Mouse (Mus musculus) gastrocnemius, postnatal 36 days (tissue): ENCODE measurements around the gene Mcm9. TPM values are rescaled to one million over a fixed set of nuclear protein-coding genes. Genes with fewer than 3 reads are reported as not detected.
"Not testable (repeated sequence)": the region's sequence is repeated elsewhere in the genome, so short reads cannot be mapped to it uniquely, and the experiment has no call there.

Experiments
- DNase-seq, 2 experiments: peaks; one replicate each; pipeline ENCODE4 v3.0.0; 2022
- intact Hi-C: fragments of 180-260 bp; cut with DNase I; formaldehyde crosslinking; loops from one replicate; pipeline ENCODE4 v1.15.1; 2025
- long read RNA-seq, 2 experiments: library from polyadenylated mRNA; stranded (forward); transcript quantifications; one replicate each; pipeline ENCODE4 v2.0.0; 2021
- total RNA-seq, 2 experiments: library from RNA; stranded (reverse); gene quantifications; 2 replicates each; pipeline ENCODE4 v1.2.3; 2021

Gene Mcm9
- total RNA-seq: 1 to 10 TPM in 1 of 2 experiments, under 1 TPM in 1; 0.81 to 1.2 TPM
- long read RNA-seq, experiment 1, partial matches to known transcripts: 0 of 1 reads
- long read RNA-seq, experiment 1, other reads (novel, unspliced or antisense): 1 of 1 reads
- long read RNA-seq, experiment 2, partial matches to known transcripts: 0 of 1 reads
- long read RNA-seq, experiment 2, other reads (novel, unspliced or antisense): 1 of 1 reads

DNA sequence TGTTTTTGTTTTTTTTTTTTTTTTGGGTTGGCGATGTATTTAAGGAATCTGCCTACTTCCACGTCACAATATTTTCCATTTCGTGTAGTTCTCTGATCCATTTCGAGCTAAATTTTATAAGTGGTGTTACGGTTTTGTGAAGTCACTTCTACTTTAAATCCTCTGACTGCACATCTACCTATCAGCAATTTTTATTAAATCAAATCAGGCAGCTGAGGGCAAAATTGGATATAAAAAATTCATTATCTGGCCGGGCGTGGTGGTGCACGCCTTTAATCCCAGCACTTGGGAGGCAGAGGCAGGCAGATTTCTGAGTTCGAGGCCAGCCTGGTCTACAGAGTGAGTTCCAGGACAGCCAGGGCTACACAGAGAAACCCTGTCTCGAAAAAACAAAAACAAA lies at the start of gene Mcm9:
Gene Mcm9 (minus strand): TSS at position 101 of the 400 bp plus-strand sequence.
- intact Hi-C loops: loop anchor here (10.0 kb wide), 1 partner anchor 164 kb away; no protein-coding TSS in a partner anchor
- not testable (repeated sequence) for DNase-seq

DNA sequence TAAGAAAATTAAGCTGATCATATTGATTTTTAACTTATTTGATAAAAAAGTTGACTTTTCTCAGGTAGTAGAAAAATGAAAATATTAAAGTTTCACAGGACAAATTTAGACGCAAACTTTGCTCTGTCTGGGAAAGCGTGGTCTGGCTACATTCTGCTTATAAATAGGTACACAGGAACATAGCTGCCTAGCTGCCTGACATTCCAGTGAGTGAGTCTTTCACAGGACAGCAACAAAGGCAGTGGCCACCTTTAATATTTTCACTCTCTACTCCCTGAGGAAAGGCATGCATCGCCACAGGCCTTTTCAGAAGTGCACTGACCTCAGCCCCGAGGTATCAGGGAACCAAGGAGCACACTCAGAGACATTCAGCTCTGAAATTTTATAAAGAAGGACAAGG lies 31.5 kb upstream of the Mcm9 start:
- no peak for DNase-seq
- intact Hi-C loops: no loop called here

DNA sequence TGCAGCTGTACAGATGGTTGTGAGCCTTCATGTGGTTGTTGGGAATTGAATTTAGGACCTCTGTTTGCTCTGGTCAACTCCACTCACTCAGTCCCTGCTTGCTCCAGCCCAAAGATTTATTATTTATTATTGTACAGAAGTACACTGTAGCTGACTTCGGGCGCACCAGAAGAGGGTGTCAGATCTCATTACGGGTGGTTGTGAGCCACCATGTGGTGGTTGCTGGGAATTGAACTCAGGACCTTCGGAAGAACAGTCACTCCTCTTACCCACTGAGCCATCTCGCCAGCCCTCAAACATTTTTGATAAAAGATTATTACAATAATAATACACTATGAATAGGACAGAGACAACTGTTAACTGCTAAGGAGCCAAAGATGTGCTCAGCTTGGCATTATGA lies 24.0 kb upstream of the Mcm9 start:
- DNase-seq, intact Hi-C loops: not testable (repeated sequence)

DNA sequence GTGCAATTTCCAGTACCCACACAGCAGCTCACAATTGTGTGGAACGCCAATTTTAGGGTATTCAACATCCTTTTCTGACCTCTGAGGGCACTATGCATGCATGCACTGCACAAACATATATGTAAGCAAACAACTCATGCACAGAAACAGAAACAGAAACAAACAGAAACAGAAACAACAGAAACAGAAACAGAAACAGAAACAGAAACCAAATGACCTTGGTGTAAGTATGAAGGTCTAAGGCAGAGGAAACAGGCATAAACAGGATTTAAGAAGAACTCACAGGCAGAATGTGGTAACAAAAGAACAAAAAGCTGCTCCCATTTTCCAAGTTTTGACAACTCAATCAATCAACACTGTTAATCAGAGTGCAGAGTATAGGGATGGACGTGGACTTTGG lies 20.4 kb upstream of the Mcm9 start:
- no peak for DNase-seq
- intact Hi-C loops: no loop called here

DNA sequence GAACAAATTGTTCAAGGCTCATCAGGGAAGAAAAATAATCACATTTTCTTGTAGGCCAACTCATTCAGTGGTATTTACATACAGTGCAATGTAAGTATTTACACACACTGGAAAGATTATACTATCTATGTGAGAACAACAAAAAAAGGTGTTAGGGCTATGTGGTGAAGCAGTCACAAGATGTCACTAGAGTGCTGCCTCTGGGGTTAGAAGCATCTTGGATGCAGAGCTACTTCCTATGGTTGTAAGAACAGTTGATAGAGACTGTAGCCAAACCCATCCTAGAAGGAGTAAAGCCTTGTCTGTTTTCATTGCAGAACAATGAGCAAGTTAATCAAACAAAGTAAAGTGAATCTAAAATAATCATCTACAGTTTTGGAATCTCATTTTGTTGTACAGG lies 11.3 kb upstream of the Mcm9 start:
- intact Hi-C loops: no loop called here
- no peak for DNase-seq

DNA sequence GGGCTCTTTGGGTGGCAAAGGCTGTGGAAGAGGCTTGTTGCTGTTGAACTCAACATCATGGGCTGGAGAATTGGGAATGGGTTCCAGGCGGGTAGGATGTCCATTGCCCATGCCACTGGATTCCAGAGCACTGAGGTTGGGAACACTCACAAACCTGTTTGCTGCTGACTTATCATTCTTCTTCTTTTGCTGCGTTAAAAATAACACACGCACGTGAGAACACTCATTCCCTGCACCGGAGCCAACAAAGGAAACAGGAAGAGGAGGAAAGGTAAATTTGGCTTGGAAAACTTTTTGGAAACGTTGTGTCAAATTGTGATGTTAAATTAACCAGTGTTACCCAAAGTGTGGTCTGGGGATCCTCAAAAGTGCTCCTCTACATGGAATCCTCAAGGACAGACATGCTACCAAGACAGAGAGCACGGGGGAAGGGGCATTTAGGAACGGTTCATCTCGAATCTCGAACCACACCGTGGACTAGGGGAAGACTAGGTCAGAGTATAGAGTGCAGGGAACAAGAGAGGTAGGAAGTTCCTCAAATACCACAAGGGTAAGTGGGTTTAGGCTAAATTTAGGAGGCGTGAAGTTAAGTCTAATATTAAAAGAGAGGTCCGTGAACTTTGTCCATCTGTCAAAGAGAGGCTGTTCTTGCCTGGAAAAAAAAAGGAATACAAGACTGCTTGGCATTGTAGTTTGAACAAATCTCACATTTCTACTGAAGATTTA lies 5.2 kb upstream of the Mcm9 start:
- DNase-seq: no peak
- intact Hi-C loops: loop anchor here (10.0 kb wide), 1 partner anchor 159 kb away; no protein-coding TSS in a partner anchor

DNA sequence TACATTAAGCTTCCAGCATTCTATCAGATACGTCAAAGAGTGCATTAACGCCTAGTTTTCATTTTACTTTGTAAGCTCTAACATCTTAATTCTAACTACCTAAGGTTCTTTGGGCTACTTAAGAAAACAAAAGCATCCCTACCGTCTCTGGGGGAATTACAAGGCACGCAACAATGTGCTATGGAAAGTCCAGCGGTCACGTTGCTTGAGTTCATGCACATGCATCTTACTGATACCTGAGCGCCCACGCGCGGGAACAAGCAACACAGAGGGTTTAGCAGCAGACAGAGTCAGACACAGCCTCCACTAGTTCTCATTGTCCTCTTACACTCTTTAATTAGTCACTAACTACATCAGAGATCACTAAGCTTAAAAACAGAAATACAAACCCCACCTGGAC lies 3.9 kb upstream of the Mcm9 start:
- no peak for DNase-seq
- intact Hi-C loops: loop anchor here (10.0 kb wide), 1 partner anchor 161 kb away; no protein-coding TSS in a partner anchor

DNA sequence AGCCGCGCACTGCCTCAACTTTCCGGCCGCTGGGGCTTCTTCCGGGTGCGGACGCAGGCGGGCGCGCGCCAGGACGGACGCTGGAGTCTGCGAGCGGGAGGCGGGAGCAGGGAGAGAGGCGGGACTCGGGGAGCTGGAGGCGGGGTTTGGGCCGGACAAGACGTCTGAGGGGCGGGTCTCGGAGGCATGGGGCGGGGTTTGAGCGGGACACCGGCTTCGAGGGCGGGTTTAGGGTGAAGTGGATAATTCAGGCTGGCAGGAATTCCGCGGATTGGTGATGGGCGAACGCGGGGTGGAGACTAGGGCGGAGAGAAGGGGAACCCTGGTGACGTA lies 355 bp downstream of the Mcm9 start:
- intact Hi-C loops: loop anchor here (2.0 to 10.0 kb wide), 2 partner anchors 31 to 165 kb away; no protein-coding TSS in a partner anchor
- peak; percentile 86 to 96 for DNase-seq

DNA sequence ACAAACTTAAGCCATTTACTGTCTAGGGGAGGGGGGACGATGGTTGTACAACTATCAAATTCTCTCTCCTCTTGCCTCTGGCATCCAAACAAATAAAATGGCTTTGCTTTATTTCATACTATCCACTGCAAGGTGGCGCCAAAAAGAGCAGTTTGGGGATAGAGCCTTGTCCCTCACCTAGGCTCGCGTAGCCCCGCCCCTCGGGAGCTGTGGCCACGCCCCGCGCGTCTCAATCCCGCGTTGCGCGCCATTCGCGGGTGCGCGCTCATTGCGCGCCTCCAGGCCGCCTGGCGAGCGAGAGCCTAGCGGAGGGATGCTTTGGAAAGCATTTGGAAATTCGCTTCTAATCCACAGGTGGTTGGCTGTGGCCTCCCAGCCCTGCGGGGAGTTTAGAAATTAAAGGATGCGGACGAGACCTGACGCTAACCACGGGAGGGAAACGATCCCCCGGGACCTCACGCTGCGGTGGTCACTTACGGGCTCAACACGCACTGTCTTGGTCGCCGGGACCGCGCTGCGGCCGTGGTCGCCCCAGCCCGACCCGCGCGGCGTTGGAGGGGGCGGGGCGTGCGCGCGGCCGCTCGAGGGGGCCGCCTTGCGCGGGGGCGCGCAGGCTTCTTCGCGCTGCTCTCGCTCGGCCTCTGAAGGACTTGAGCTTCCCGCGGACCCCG lies 857 bp downstream of the Mcm9 start:
- intact Hi-C loops: loop anchor here (2.0 kb wide), 1 partner anchor 31 kb away; no protein-coding TSS in a partner anchor
- peak; percentile 76 to 84 for DNase-seq

DNA sequence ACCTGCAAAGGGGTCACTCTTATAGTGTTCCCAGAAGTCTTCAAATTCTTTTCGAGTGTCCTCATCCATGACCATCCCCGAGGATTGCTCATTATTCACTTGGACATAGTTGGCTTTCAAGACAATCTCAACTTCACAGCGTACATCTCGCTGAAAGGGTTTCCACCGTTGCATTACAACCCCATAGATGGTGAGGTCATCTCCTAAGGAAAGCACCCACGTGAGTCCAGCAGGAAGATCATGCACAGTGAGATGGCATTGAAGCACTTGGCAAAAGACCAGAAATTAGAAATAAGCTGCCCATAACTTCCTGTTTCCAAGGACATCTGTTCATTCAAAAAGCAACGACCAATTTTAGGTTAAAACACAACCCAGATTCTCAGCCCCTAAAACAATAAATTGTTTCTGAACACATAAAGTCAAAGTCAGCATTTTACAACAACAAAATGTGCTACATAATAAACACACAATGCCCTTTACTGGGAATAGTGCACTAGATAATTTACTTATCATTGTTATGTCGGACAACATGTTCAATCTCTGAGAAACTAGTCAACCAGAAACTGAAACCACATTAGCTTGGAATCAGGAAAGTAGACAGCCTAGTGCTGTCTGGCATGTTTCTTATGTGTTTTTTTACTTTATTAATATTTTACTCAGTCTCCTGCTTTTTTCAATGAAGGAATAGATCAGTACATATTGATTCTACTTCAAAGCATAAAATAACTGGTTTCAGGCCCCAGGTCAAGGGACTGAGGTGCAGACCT lies 14.2 kb downstream of the Mcm9 start:
- DNase-seq: no peak
- intact Hi-C loops: no loop called here

DNA sequence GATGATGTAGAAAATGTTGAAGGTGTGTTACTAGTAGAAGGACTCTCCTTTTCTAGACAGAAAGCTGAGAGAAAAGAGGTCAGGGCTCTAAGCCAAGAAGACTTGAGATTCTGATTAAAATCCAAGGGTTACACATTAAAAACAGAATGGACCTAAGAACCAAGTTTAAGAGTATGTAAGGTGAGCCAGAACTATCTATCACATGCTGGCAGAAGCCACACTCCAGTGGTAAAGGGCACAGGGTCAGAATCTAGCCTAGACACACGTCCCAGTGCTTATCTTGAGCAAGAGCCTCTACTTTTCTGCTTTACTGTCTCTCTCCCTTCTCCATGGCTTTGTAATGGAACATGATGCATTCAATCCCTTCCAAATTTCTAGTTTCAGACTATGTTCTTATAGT lies 16.3 kb downstream of the Mcm9 start:
- no peak for DNase-seq
- intact Hi-C loops: no loop called here

DNA sequence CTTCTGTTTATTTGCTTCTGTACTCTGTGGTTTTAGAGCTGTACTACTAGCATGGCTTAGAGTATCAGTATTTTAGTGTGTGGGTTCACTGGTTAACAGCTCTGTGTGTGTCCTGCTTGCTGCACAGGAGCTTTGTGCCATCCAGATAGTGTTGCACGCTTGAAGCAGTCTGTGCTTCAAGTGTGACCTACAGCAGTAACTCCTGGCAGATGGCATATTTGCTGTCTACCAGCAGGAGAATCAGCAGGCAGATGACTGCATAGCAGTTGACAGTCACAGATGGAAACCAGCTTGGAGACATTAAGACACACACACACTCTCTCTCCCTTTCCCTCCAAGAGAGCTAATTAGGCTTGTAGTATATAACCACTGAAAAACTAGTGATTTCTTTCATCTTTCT lies 18.1 kb downstream of the Mcm9 start:
- intact Hi-C loops: no loop called here
- no peak for DNase-seq

DNA sequence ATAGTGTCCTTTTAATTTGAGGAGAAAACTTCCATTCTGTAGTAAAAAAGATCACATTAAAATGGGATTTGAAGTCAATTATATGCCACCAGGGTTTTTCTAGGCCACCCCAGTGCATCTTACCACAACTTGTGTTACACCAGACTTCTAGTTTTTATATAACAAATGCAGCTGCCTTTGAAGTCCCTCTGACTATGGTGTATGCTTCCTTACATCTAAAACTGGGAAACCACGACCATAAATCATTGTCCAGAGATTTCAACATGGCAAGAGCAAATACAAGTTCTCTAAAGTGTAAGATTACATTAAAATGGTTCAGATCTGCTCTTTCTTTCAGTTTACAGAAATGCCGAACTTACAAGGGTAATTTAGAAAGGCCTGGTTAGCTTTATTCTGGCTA lies 22.0 kb downstream of the Mcm9 start:
- DNase-seq: no peak
- intact Hi-C loops: no loop called here

DNA sequence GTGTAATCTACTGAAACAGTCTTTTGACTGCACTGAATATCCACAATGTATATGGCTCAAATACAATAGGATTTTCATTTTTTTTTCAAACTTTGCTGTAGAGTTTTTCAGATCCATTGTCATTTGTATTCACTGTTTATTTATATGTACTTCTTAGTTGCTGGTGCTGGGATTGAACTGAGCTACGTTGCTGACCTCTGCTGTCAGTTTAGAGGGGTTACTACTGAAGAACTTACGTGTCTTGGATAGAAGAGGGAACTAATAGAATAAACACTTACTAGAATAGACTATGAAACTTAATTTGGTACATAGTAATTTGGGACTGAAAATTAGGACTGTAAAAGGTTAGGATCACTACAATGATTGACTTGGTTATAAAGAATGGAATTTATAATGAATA lies 24.9 kb downstream of the Mcm9 start:
- no peak for DNase-seq
- intact Hi-C loops: no loop called here

DNA sequence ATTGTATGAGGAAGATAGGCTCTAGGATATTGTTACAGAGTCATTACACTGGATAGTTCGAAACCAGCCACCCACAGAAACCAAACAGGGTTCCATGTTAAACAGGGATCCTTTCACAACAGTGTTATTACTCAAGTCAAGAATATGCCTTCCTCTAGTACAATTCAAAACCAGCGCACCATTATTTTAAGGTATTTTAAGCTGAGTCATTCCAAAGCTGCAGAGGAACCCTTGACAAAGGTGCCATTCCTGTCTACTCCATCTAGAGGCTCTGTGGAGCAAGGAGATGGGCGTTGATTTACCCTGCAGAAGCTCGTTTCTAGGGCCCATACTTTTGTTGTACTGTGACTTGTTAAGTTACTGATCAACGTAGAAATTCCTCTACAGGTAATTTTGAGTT lies 31.4 kb downstream of the Mcm9 start:
- no peak for DNase-seq
- intact Hi-C loops: loop anchor here (2.0 kb wide), 1 partner anchor 30 kb away; no protein-coding TSS in a partner anchor

DNA sequence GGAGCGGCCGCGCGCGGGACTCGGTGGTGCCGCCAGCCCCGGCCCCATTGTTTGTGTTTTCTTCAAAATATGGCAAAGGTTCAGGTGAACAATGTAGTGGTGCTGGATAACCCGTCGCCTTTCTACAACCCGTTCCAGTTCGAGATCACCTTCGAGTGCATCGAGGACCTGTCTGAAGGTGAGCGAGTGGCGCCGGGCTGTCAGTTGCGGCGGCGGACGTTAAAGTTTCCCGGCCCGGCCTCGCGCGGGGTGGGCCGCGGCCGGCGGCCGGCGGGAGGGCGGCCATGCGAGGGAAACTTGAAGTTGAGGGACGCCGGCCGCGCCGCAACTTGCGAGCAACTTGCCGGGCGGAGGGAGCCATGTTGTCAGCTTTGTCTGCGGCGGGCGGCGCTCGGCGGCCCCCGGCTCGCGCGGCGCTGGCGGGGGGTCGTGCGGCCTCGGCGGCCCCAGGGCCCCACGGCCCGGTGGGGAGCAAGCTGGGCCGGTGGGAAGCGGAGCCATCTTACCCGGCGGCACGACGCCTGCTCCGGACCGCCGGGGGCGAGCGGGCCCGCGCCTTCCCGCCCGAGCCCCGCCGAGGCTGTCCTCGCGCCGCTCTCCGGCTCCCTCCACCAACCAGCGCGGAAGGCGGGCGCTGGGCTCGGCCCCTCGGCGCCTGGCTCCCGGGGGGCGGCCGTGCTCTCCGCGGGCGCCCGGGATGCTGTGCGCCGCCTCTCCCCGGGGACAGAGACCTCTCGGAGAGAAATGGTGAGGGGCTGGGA lies 32.9 kb downstream of the Mcm9 start:
- DNase-seq: peak in 1 of 2 experiments; percentile 19
- intact Hi-C loops: no loop called here

DNA sequence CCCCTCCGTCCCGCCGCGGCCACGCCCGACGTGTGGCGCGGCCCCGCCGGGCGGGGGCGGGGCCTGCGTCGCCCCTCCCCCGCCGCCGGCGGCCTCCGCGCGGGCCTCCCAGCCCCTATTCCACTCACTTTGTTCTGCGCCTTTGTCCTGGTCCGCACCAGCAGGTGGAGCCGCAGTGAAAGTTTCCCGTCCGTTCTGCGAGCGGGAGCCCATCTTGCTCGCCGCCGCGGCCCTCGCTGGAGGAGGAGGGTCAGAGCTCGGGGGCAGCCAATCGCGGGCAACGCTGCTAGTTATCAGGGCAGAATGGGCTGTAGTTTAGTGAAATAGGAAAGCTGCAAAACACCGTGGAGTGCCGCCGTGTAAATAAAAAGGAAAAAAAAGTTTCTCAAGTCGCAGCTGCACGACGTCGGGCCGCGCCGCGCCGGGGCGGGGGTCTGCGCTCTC lies 33.5 kb downstream of the Mcm9 start, which contains the start of gene Asf1a:
Gene Asf1a (plus strand): TSS at position 81 of the 444 bp plus-strand sequence.
- DNase-seq: peak; percentile 91 to 94
- intact Hi-C loops: no loop called here

DNA sequence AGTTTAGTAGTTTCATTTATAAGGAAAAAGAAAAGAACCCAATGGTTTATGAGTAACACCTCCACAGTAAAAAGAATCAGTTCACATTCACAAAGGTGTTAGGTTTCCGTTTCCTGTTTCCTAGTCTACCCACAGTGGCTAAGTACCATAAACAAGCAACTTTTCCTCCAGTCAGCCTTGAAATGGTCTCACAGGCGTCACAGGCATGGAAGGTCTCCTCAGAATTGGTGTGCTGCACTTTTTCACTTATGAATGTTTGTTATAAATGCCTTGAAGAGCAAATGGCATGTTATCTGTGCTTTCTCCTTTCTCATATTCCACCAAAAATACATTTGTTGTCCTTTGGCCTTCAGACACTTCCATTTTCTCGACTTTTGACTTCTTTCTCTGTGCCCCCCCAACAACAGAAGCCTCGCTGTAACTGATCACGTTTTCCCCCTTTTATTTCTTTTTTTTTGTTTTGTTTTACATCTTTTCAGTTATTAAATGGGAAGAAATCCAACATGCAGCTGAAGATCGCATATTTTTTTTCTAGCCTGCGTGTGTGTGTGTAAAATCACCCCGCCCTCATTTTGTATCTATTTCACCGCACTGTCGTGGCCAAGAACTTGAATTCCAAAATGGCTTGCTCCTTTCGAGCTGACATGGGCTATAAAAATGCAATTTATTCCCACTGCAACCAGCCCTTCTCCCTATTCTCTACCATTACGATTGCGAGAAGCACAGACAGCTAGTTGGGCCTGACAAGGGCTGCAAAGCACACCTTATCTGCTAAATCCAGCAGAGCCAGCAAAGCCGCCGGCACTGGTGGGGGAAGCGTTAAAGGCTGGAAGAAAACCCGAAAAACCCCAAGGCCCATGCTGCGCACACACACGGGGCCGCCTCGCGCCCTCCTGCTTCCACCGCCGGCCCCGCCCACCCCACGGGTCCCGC lies 34.2 kb downstream of the Mcm9 start:
- intact Hi-C loops: no loop called here

DNA sequence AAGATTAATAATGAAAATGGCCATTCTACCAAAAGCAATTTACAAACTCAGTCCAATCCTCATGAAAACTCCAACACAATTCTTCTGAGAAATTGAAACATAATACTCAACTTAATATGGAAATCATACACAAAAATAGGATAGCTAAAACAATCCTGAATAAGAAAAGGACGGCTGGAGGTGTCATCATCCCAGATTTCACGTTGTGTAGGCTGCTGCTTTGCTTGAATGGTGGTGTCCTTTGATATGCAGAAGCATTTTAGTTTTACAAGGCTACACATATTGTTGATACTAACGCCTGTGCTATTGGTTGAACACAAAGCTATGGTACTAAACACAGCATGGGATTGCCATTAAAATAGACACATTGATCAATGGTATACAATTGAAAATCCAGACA lies 44.5 kb downstream of the Mcm9 start:
- intact Hi-C loops: no loop called here
- no peak for DNase-seq

More for the DNA sequence above, 34.2 kb downstream of the Mcm9 start:
- peak in 1 of 2 experiments; percentile 66 for DNase-seq
